Comparison of ENCODE assay signal across 14 mouse cellular contexts in genomic region chr9:72094675-72095074, GRCm38 (mm10). TPM values are rescaled to one million over a fixed set of nuclear protein-coding genes. Genes with fewer than 3 reads are reported as not detected.
A peak's percentile ranks its signal among the peaks of the same experiment; 100 is the strongest.
DNase-seq lines count a peak whose midpoint lies in the region; ATAC-seq and TF ChIP-seq lines count a peak whose summit lies in the region.
"Had no signal": no experiment of that assay in that cellular context is flagged by ENCODE, and none has a peak within 500 bp of the region (broad histone marks: within the 10 kb centered on the region; RNA-seq: fewer than 3 reads in every experiment).

No protein-coding gene starts in this region.

- POLR2A ChIA-PET in Patski (lab: Charles Lee), result interaction anchor here (0.6 kb wide), 1 partner anchor 64 kb away, joined by 5 read pairs; no protein-coding TSS in a partner anchor

- CTCF ChIA-PET in Patski (lab: Charles Lee), result interaction anchor here (1.1 to 1.4 kb wide), 5 partner anchors 14 to 190 kb away, joined by 3 to 4 read pairs (median 3); no protein-coding TSS in a partner anchor

- no peak overlapping the region for H3K4me2 ChIP-seq in forebrain, postnatal 0 days (ENCODE audit: low read depth)
- H3K4me2 ChIP-seq in forebrain, embryonic 16.5 days (ENCODE audit: low read length), result no peak overlapping the region
- H3K4me2 ChIP-seq in lung, embryonic 14.5 days, result no peak overlapping the region
- H3K4me2 ChIP-seq: forebrain, embryonic 13.5 days; liver, embryonic 13.5 days; midbrain, embryonic 15.5 days; stomach, embryonic 15.5 days had no signal

- in situ Hi-C loops in Patski (cut with MboI; ENCODE audit: low pct_unique_long_range_greater_than_20kb), result no loop called here

- peak; percentile 49 for TF ChIP-seq CTCF in forebrain, postnatal 0 days (IDR thresholded peaks at IDR 0.05; ENCODE audit: low read depth)
- TF ChIP-seq CTCF in lung, embryonic 14.5 days (IDR thresholded peaks at IDR 0.05; ENCODE audit: low read depth), result peak; percentile 41
- peak; percentile 52 for TF ChIP-seq CTCF in Patski (IDR thresholded peaks at IDR 0.05)

- ATAC-seq in forebrain, postnatal 0 days, result no peak
- ATAC-seq in forebrain, embryonic 16.5 days, result no peak
- ATAC-seq in lung, embryonic 14.5 days (ENCODE audit: insufficient read depth), result no peak
- ATAC-seq in Patski, result no peak
- ATAC-seq: forebrain, embryonic 13.5 days; midbrain, embryonic 15.5 days had no signal

- no peak overlapping the region for H3K4me3 ChIP-seq in forebrain, postnatal 0 days (ENCODE audit: low read depth, low read length)
- H3K4me3 ChIP-seq in forebrain, embryonic 16.5 days (replicated peaks; ENCODE audit: low read length), result no peak overlapping the region
- no peak overlapping the region for H3K4me3 ChIP-seq in lung, embryonic 14.5 days (ENCODE audit: low read depth, low read length)
- H3K4me3 ChIP-seq: forebrain, embryonic 13.5 days; heart, embryonic 10.5 days; liver, embryonic 13.5 days; midbrain, embryonic 15.5 days; stomach, embryonic 15.5 days had no signal

- no peaks in the 10 kb centered on the region for H3K27me3 ChIP-seq in forebrain, postnatal 0 days (ENCODE audit: insufficient read depth, low read length)
- H3K27me3 ChIP-seq in forebrain, embryonic 16.5 days (replicated peaks; ENCODE audit: control insufficient read depth, insufficient read depth, low read length), result no peaks in the 10 kb centered on the region
- H3K27me3 ChIP-seq in lung, embryonic 14.5 days (ENCODE audit: insufficient read depth, low read length), result no peaks in the 10 kb centered on the region
- H3K27me3 ChIP-seq in Patski, result no peaks in the 10 kb centered on the region
- H3K27me3 ChIP-seq: forebrain, embryonic 13.5 days; liver, embryonic 13.5 days; midbrain, embryonic 15.5 days; stomach, embryonic 15.5 days had no signal

- H3K9me3 ChIP-seq in forebrain, postnatal 0 days (ENCODE audit: low read length), result no peaks in the 10 kb centered on the region
- H3K9me3 ChIP-seq in forebrain, embryonic 16.5 days (ENCODE audit: control insufficient read depth, low read length), result no peaks in the 10 kb centered on the region
- H3K9me3 ChIP-seq in lung, embryonic 14.5 days (ENCODE audit: low read depth, low read length), result no peaks in the 10 kb centered on the region
- H3K9me3 ChIP-seq: forebrain, embryonic 13.5 days; heart, embryonic 10.5 days; liver, embryonic 13.5 days; midbrain, embryonic 15.5 days; stomach, embryonic 15.5 days had no signal

- peak; percentile 24 for DNase-seq in forebrain, postnatal 0 days
- DNase-seq in lung, embryonic 14.5 days, result peak; percentile 61
- DNase-seq in lung, postnatal 25 days (ENCODE audit: low spot score), result no peak
- no peak for DNase-seq in Patski (ENCODE audit: low read depth, low spot score)
- DNase-seq in naive thymus-derived CD4-positive, alpha-beta T cell, adult 2 months (ENCODE audit: low read depth), result peak; percentile 56
- no peak for DNase-seq in right cerebral cortex, adult 2 months (ENCODE audit: low spot score in 2 of 2)
- no peak for DNase-seq in cerebellum, adult 18-20 months
- DNase-seq: adrenal gland, postnatal 36 days; liver, embryonic 13.5 days had no signal

- no peaks in the 10 kb centered on the region for H3K4me1 ChIP-seq in forebrain, postnatal 0 days (ENCODE audit: insufficient read depth)
- H3K4me1 ChIP-seq in forebrain, embryonic 16.5 days (replicated peaks; ENCODE audit: control insufficient read depth, insufficient read depth, low read length), result no peaks in the 10 kb centered on the region
- no peaks in the 10 kb centered on the region for H3K4me1 ChIP-seq in lung, embryonic 14.5 days (ENCODE audit: insufficient read depth)
- H3K4me1 ChIP-seq: heart, embryonic 10.5 days; stomach, embryonic 15.5 days had no signal

- no peaks in the 10 kb centered on the region for H3K36me3 ChIP-seq in forebrain, postnatal 0 days (ENCODE audit: insufficient read depth)
- H3K36me3 ChIP-seq in forebrain, embryonic 16.5 days (ENCODE audit: control insufficient read depth, insufficient read depth), result no peaks in the 10 kb centered on the region
- H3K36me3 ChIP-seq in lung, embryonic 14.5 days (ENCODE audit: insufficient read depth), result peaks cover 8% of the 10 kb centered on the region; the same call in 1 of the 2 replicates
- H3K36me3 ChIP-seq: liver, embryonic 13.5 days; midbrain, embryonic 15.5 days; stomach, embryonic 15.5 days had no signal

- WGBS in forebrain, postnatal 0 days, result 78% methylated on average over 5 of the region's 5 CpGs
- 81% methylated on average over 5 of the region's 5 CpGs for WGBS in forebrain, embryonic 16.5 days
- 78% methylated on average over 5 of the region's 5 CpGs for WGBS in lung, embryonic 14.5 days

- H3K27ac ChIP-seq in forebrain, postnatal 0 days (ENCODE audit: low read depth, low read length), result no peak overlapping the region
- no peak overlapping the region for H3K27ac ChIP-seq in forebrain, embryonic 16.5 days (ENCODE audit: low read length)
- no peak overlapping the region for H3K27ac ChIP-seq in lung, embryonic 14.5 days (ENCODE audit: low read depth)
- H3K27ac ChIP-seq: forebrain, embryonic 13.5 days; heart, embryonic 10.5 days; liver, embryonic 13.5 days; midbrain, embryonic 15.5 days; stomach, embryonic 15.5 days had no signal

- H3K9ac ChIP-seq in forebrain, postnatal 0 days, result no peak overlapping the region
- no peak overlapping the region for H3K9ac ChIP-seq in forebrain, embryonic 16.5 days (replicated peaks; ENCODE audit: low read depth, low read length)
- no peak overlapping the region for H3K9ac ChIP-seq in lung, embryonic 14.5 days
- H3K9ac ChIP-seq: forebrain, embryonic 13.5 days; liver, embryonic 13.5 days; midbrain, embryonic 15.5 days; stomach, embryonic 15.5 days had no signal

RNA-seq across cellular contexts. Expression of gene Tcf12, which starts 17.0 kb away (rescaled TPM):
- total RNA-seq in forebrain, postnatal 0 days (2014; rRNA removed), result 58.8 and 71.5 TPM in 2 replicates
- 23.6 and 32.4 TPM in 2 replicates for polyA plus RNA-seq in forebrain, postnatal 0 days (2015; fragmentation: Nextera tagmentation; extraction: Ambion mirVana)
- polyA plus RNA-seq in forebrain, embryonic 16.5 days (2015; fragmentation: Nextera tagmentation; extraction: Ambion mirVana), result 52.0 and 57.0 TPM in 2 replicates
- polyA plus RNA-seq in lung, embryonic 14.5 days (2014; fragmentation: Nextera tagmentation; extraction: Ambion mirVana), result 103 and 108 TPM in 2 replicates
- 85.9 TPM for polyA plus RNA-seq in Patski (2021)

Comparison
In these comparisons a context has a peak if more than half of its experiments do, and no peak if none do; other contexts are left out.
1. DNase-seq: peak in forebrain, postnatal 0 days (single experiment), lung, embryonic 14.5 days (single experiment) and naive thymus-derived CD4-positive, alpha-beta T cell, adult 2 months (single experiment); none in lung, postnatal 25 days (single experiment), Patski (single experiment), right cerebral cortex, adult 2 months (0 of 2) and cerebellum, adult 18-20 months (0 of 2).
2. Peak in every context shown above with its lines, with median percentiles within 50 percentile points of each other: CTCF ChIP-seq.